Mouse (Mus musculus) small intestine, adult 2 months (tissue): ENCODE data around the gene Mrpl9. TPM values are rescaled to one million over a fixed set of nuclear protein-coding genes. Genes with fewer than 3 reads are reported as not detected.
A peak's percentile ranks its signal among the peaks of the same experiment; 100 is the strongest.

ENCODE experiments used
- H3K27ac ChIP-seq: fragments of 200-500 bp; 2 replicates; pipeline ENCODE4 v1.5.1; 2012; ENCODE audit warnings: low read depth, low read length, control low read depth, inconsistent platforms; ENCODE audit not compliant: insufficient read depth
- H3K27me3 ChIP-seq: fragments of 200-500 bp; 2 replicates; pipeline ENCODE4 v1.6.1; 2012; ENCODE audit warnings: mild to moderate bottlenecking, moderate library complexity, low read length, inconsistent platforms; ENCODE audit not compliant: control insufficient read depth, insufficient read depth
- H3K36me3 ChIP-seq: fragments of 200-500 bp; 2 replicates; pipeline ENCODE4 v1.6.1; 2012; ENCODE audit warnings: mild to moderate bottlenecking, low read length, control low read depth, inconsistent platforms; ENCODE audit not compliant: control insufficient read depth, insufficient read depth
- H3K4me1 ChIP-seq: fragments of 200-500 bp; 2 replicates; pipeline ENCODE4 v1.6.1; 2012; ENCODE audit warnings: low read length, inconsistent platforms, mixed read lengths; ENCODE audit not compliant: control insufficient read depth, insufficient read depth, insufficient read length
- H3K4me3 ChIP-seq: fragments of 200-500 bp; 2 replicates; pipeline ENCODE4 v1.5.1; 2012; ENCODE audit warnings: low read depth, mild to moderate bottlenecking, control low read depth, inconsistent platforms, low read length, moderate library complexity
- CTCF ChIP-seq: fragments of 200-500 bp; IDR thresholded peaks from 2 replicates; pipeline ENCODE4 v1.5.1; 2012; ENCODE audit warnings: low read depth, mild to moderate bottlenecking, control low read depth, inconsistent platforms, low read length, moderate library complexity, mixed read lengths; ENCODE audit not compliant: insufficient replicate concordance, insufficient read length; ENCODE audit errors: extremely low read depth
- POLR2A ChIP-seq: fragments of 200-500 bp; IDR thresholded peaks from 2 replicates; pipeline ENCODE4 v1.6.1; 2012; ENCODE audit warnings: low read depth, mild to moderate bottlenecking, control low read depth, inconsistent platforms, low read length, moderate library complexity
- WGBS: fragments of 180-500 bp; shearing (Covaris S2); methylation state at CpG from one replicate; pipeline ENCODE4 v1.1.7; 2018; 5-methylcytosine and 5-hydroxymethylcytosine counted together
- polyA plus RNA-seq: library from polyadenylated mRNA; depleted of rRNA; stranded (reverse); fragments of >200 nt; gene quantifications from 2 replicates; pipeline ENCODE4 v1.2.3, GENCODE M21; 2012

Mrpl9 gene
- polyA plus RNA-seq, 1 experiment = 20.6 TPM

- H3K27ac ChIP-seq = no peak overlapping the region
- TF ChIP-seq CTCF = no peak
- no peak for TF ChIP-seq POLR2A
These were observed 25.8 kb downstream of the Mrpl9 start for GRCm38 (mm10) chr3:94468931-94469330.

DNA sequence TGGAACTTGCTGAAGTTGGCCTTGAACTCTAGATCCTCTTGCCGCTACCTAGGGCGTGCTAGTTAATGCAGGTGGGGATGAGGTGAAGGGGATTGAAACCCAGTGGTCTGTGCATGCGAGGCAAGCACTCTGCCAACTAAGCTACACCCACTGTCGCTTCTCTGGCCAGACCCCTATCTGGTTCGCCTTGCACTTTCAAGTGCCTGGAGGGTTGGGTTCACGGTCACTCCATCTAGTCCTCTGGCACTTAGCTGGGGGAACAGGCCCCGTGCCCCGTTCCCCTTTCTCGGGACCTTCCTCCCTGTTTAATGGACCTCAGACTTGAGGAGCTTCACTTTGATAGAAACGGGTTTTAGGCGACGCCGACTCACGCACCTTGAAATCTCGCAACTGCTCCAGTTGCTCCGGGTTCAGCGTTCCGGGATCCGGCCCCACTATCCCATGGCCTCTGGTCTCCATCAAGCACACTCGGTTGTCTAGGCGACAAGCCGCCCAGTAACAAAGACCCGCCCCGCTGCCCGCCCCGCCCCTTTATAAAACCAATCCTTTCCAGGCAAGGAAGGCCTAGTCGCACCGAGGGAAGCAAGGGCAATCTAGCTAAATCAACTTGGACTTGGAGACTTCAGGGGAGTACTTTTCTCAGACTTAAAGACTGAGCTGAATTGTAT is 29.5 kb downstream of the Mrpl9 start:
- Histone ChIP-seq H3K27me3 (no peaks in the 10 kb centered on the region), H3K36me3 (no peaks in the 10 kb centered on the region), H3K4me1 (peaks cover 25% of the 10 kb centered on the region), H3K4me3 (peak overlapping the region; percentile 8; the same call in 1 of the 2 replicates), H3K27ac (peak overlapping the region; percentile 42; the same call in 1 of the 2 replicates)
- TF ChIP-seq CTCF = no peak
- no peak for TF ChIP-seq POLR2A
- WGBS = 16% methylated on average over 28 of the region's 28 CpGs

More at GRCm38 (mm10) chr3:94468931-94469330, 25.8 kb downstream of the Mrpl9 start:
- Histone ChIP-seq H3K4me3 (no peak overlapping the region), H3K27me3 (no peaks in the 10 kb centered on the region), H3K36me3 (no peaks in the 10 kb centered on the region), H3K4me1 (peaks cover 11% of the 10 kb centered on the region)
- 66% methylated on average over 3 of the region's 3 CpGs for WGBS

DNA sequence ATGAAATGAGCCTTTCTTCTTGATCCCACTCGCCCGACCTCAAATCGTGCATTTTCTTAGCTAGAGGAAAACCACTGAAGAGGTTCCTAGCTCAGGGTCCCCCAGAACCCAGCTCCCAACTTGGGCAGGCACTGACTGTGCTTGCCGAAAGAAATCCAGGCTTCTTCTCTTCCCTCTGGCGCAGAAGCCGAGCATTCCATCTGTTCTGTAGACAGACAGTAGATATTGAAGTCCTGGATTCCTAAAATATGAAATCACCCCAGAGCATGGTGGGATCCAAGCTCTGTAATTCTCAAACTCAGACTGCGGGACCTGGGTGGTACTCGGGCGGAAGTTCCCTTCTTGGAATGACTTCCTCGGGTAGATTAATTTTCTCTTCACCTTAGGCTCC is 30.0 kb downstream of the Mrpl9 start:
- TF ChIP-seq CTCF (no peak), POLR2A (no peak)
- H3K4me3 ChIP-seq = no peak overlapping the region
- no peaks in the 10 kb centered on the region for H3K27me3 ChIP-seq
- H3K4me1 ChIP-seq = peaks cover 25% of the 10 kb centered on the region
- WGBS = 63% methylated on average over 10 of the region's 10 CpGs
- H3K27ac ChIP-seq = peak overlapping the region; percentile 42; the same call in 1 of the 2 replicates
- no peaks in the 10 kb centered on the region for H3K36me3 ChIP-seq

- H3K36me3 ChIP-seq = no peaks in the 10 kb centered on the region
- TF ChIP-seq POLR2A (no peak), CTCF (no peak)
- no peak overlapping the region for H3K4me3 ChIP-seq
- peaks cover 25% of the 10 kb centered on the region for H3K4me1 ChIP-seq
- 29% methylated on average over 5 of the region's 5 CpGs for WGBS
- no peaks in the 10 kb centered on the region for H3K27me3 ChIP-seq
- no peak overlapping the region for H3K27ac ChIP-seq
These were observed 30.6 kb downstream of the Mrpl9 start for GRCm38 (mm10) chr3:94473567-94474232.

- Histone ChIP-seq H3K27ac (peak overlapping the region; percentile 80), H3K4me1 (peaks cover 25% of the 10 kb centered on the region), H3K27me3 (peaks cover 3% of the 10 kb centered on the region; the same call in 1 of the 2 replicates), H3K4me3 (no peak overlapping the region), H3K36me3 (no peaks in the 10 kb centered on the region)
- TF ChIP-seq CTCF (no peak), POLR2A (no peak)
- 24% methylated on average over 8 of the region's 8 CpGs for WGBS
These were observed 33.4 kb downstream of the Mrpl9 start for GRCm38 (mm10) chr3:94476301-94477035.

GRCm38 (mm10) chr3:94477444-94477843 is 34.3 kb downstream of the Mrpl9 start:
- TF ChIP-seq POLR2A = no peak
- TF ChIP-seq CTCF = no peak
- peaks cover 3% of the 10 kb centered on the region; the same call in 1 of the 2 replicates for H3K27me3 ChIP-seq

DNA sequence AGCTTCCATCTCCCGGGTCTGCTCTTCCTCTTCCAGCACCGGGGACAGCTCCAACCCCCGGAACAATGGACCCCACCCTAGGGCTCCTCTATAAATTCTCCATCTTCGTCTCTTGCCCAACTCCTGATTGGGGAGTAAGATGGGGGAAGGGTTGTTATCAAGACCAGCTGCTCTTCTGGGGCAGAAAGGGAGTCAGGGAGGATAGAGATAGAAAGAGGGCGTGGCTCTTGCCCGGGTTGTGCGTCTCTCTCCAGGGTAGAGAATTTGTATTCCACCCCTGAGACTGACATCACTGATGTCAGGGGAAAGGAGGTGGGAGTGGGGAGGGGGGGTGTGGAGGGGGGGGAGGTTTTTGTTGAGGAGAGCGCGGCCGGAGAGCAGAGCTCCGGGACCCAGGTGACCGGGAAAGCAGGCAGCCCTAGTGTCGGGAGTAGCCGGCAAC is 34.9 kb downstream of the Mrpl9 start, which contains the start of gene Celf3:
TSS of gene Celf3 (plus strand) at position 315 of the 442 bp plus-strand sequence.
- Histone ChIP-seq H3K27me3 (peaks cover 3% of the 10 kb centered on the region; the same call in 1 of the 2 replicates), H3K4me1 (peaks cover 22% of the 10 kb centered on the region), H3K36me3 (no peaks in the 10 kb centered on the region), H3K4me3 (no peak within 1 kb of the TSS), H3K27ac (no peak within 1 kb of the TSS)
- TF ChIP-seq POLR2A = no peak
- 2% methylated on average over 14 of the region's 14 CpGs for WGBS

More at GRCm38 (mm10) chr3:94477444-94477843, 34.3 kb downstream of the Mrpl9 start:
- Histone ChIP-seq H3K4me3 (no peak overlapping the region), H3K4me1 (peaks cover 25% of the 10 kb centered on the region), H3K36me3 (no peaks in the 10 kb centered on the region), H3K27ac (no peak overlapping the region)
- 66% methylated on average over 4 of the region's 4 CpGs for WGBS
